Mouse (Mus musculus) G1E (cell line): ENCODE measurements at regions not wholly inside any gene's neighbourhood (a gene's known extent, or its start where the extent isn't known, plus 50 kb on each side); places are given as distances from the start of the nearest gene placed in this dataset.

Experiments used
- CTCF ChIP-seq: IDR thresholded peaks from 2 replicates; pipeline ENCODE4 v1.5.1; 2012; ENCODE audit warnings: low read depth, low read length, inconsistent platforms, mixed read lengths
- GATA1 ChIP-seq: IDR thresholded peaks from 2 replicates; pipeline ENCODE4 v1.6.1; 2012; ENCODE audit warnings: borderline replicate concordance, low read length, inconsistent platforms, mixed read lengths
- GATA2 ChIP-seq: IDR thresholded peaks from 2 replicates; pipeline ENCODE4 v1.6.1; 2012; ENCODE audit warnings: low read depth, low read length, inconsistent platforms, borderline replicate concordance
- POLR2AphosphoS5 ChIP-seq: IDR thresholded peaks from 2 replicates; pipeline ENCODE4 v1.6.1; 2012; ENCODE audit warnings: low read depth, low read length, inconsistent platforms; ENCODE audit not compliant: insufficient replicate concordance
- TAL1 ChIP-seq: conservative IDR thresholded peaks from 2 replicates; pipeline ENCODE4 v1.6.1; 2012; ENCODE audit warnings: low read depth, low read length, inconsistent platforms, mixed read lengths

- TF ChIP-seq CTCF = no peak
- TF ChIP-seq GATA2 = no peak
- TF ChIP-seq GATA1 = no peak
- no peak for TF ChIP-seq POLR2AphosphoS5
- no peak for TF ChIP-seq TAL1
Measured at GRCm38 (mm10) chr2:72716931-72717330, 241.0 kb downstream of the Cdca7 start.
